Mouse (Mus musculus): ENCODE measurements around the gene Gm20518. TPM values are rescaled to one million over a fixed set of nuclear protein-coding genes. Genes with fewer than 3 reads are reported as not detected.

Gene Gm20518
- polyA plus RNA-seq, 1 experiment from 2014 or later, result not detected

DNA sequence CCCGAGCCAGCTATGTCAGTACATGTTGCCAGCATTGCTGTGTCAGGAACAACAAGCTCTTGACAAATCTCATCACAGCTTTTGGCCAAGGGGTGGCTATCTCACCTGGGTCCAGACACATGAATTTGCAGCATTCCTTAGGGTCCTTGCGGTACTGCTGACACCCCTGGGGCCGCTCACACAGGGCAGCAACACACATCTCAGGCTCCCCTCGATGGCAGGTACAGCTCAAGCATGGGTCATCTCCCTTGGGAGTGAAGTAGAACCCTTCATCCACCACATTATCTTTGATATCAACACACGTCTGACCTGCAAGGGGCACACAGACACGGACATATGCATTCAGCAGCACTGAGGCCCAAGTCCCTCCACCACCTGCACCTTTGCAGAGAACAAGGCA, 42.0 kb downstream of the Gm20518 start:
- no peaks in the 10 kb centered on the region for H3K9me3 ChIP-seq (ENCODE audit: control insufficient read depth, low read length)
- H3K4me2 ChIP-seq (replicated peaks; ENCODE audit: low read depth), result no peak overlapping the region
- H3K27ac ChIP-seq (replicated peaks), result no peak overlapping the region
- H3K36me3 ChIP-seq (ENCODE audit: control insufficient read depth, insufficient read depth, low read length), result peaks cover 33% of the 10 kb centered on the region
- H3K9ac ChIP-seq (ENCODE audit: low read length), result no peak overlapping the region
- H3K27me3 ChIP-seq (ENCODE audit: control insufficient read depth, insufficient read depth, low read length), result no peaks in the 10 kb centered on the region
- ATAC-seq (ENCODE audit: low FRiP score, low TSS enrichment) (no peak), DNase-seq (ENCODE audit: low spot score) (no peak)
- no peaks in the 10 kb centered on the region for H3K4me1 ChIP-seq (replicated peaks; ENCODE audit: control insufficient read depth, insufficient read depth)
- TF ChIP-seq EP300 (optimal IDR thresholded peaks at IDR 0.05) (no peak), CTCF (IDR thresholded peaks at IDR 0.05; ENCODE audit: low read depth) (no peak)
- H3K4me3 ChIP-seq (ENCODE audit: low read depth, low read length), result no peak overlapping the region
- 82% methylated on average over 6 of the region's 6 CpGs for WGBS

DNA sequence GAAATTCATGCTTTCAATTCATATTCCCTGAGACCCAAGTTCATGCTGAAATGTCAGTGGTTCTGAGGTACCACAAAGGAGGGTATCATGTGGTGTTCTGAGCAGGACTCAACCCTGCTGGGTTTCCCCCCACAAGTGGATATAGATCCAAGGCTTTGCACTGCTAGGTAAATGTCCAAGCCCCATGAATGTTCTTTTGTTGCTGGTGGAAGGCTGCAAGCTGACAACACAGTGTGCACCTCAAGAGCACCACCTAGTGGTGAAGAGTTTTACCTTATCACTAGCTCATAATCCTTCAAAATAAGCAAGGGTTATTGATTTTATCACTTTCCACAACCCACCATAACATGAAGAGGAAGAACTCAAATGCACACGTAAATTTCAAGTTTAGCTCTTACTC, 42.5 kb downstream of the Gm20518 start:
- TF ChIP-seq EP300 (optimal IDR thresholded peaks at IDR 0.05) (no peak), CTCF (IDR thresholded peaks at IDR 0.05; ENCODE audit: low read depth) (peak; percentile 86)
- DNase-seq (ENCODE audit: low spot score), result no peak
- H3K27ac ChIP-seq (replicated peaks), result no peak overlapping the region
- H3K4me2 ChIP-seq (replicated peaks; ENCODE audit: low read depth), result no peak overlapping the region
- H3K36me3 ChIP-seq (ENCODE audit: control insufficient read depth, insufficient read depth, low read length), result peaks cover 35% of the 10 kb centered on the region
- no peak overlapping the region for H3K9ac ChIP-seq (ENCODE audit: low read length)
- peak; percentile 40; the same call in 1 of the 2 replicates for ATAC-seq (ENCODE audit: low FRiP score, low TSS enrichment)
- no peaks in the 10 kb centered on the region for H3K27me3 ChIP-seq (ENCODE audit: control insufficient read depth, insufficient read depth, low read length)
- H3K4me3 ChIP-seq (ENCODE audit: low read depth, low read length), result no peak overlapping the region
- no peaks in the 10 kb centered on the region for H3K9me3 ChIP-seq (ENCODE audit: control insufficient read depth, low read length)
- H3K4me1 ChIP-seq (replicated peaks; ENCODE audit: control insufficient read depth, insufficient read depth), result no peaks in the 10 kb centered on the region
- WGBS, result 22% methylated on average over 1 of the region's 1 CpGs

DNA sequence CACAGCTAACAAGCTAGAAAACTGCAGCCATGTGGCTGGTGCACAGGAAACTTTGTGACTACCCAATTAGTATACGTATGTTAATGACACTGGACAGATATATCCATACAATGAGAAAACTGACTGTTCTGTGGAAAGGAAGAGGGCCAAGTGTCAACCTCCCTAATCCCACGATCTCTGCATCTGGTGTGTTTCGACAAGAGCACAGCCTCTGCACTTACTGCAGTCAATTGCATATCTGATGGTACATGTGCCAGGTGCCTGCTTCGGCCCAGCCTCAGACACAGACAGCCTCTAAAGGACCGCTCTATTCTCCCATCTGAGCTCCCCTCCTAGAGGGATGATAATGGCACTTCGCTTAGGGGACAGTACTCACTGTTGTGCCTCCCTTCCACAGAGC, 43.0 kb downstream of the Gm20518 start:
- Histone ChIP-seq H3K36me3 (ENCODE audit: control insufficient read depth, insufficient read depth, low read length) (peaks cover 35% of the 10 kb centered on the region), H3K4me1 (replicated peaks; ENCODE audit: control insufficient read depth, insufficient read depth) (no peaks in the 10 kb centered on the region), H3K4me3 (ENCODE audit: low read depth, low read length) (no peak overlapping the region), H3K4me2 (replicated peaks; ENCODE audit: low read depth) (no peak overlapping the region), H3K9ac (ENCODE audit: low read length) (no peak overlapping the region), H3K9me3 (ENCODE audit: control insufficient read depth, low read length) (no peaks in the 10 kb centered on the region), H3K27ac (replicated peaks) (no peak overlapping the region), H3K27me3 (ENCODE audit: control insufficient read depth, insufficient read depth, low read length) (no peaks in the 10 kb centered on the region)
- TF ChIP-seq EP300 (optimal IDR thresholded peaks at IDR 0.05) (no peak), CTCF (IDR thresholded peaks at IDR 0.05; ENCODE audit: low read depth) (no peak)
- 94% methylated on average over 6 of the region's 6 CpGs for WGBS
- DNase-seq (ENCODE audit: low spot score) (no peak), ATAC-seq (ENCODE audit: low FRiP score, low TSS enrichment) (no peak)

DNA sequence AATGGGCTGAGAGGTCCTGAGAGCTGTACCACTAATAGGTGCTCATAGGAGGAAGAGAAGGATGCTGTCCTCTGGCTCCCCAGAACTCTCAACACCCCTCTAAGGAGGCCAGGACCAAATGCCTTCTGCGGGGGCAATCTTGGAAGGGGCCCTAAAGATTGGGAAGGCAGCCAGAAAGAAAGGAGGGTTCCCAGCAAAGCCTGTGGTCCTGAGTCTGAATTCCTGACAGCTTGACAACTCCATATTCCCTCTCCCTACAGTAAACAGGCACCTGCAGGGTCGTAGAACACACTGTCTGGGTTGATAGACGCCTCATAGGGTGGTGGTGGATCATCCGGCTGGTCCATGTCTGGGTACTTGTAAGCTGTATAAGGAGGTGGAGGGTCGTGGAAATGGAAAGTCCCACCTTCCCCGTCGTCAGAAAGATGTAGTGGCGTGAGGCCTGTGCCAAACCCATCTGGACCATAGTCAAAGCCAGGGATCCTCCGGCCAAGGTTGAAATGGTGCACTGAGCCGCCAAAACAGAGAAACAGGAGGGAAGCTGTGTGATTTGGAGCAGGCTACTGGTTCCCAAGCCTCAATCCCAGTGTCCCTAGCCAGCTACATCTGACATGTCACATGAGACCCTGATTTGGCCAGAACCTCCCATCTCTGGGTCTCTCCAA, 47.6 kb downstream of the Gm20518 start:
- no peak overlapping the region for H3K4me2 ChIP-seq (replicated peaks; ENCODE audit: low read depth)
- H3K36me3 ChIP-seq (ENCODE audit: control insufficient read depth, insufficient read depth, low read length), result peaks cover 46% of the 10 kb centered on the region
- 87% methylated on average over 10 of the region's 10 CpGs for WGBS
- no peak overlapping the region for H3K27ac ChIP-seq (replicated peaks)
- H3K9me3 ChIP-seq (ENCODE audit: control insufficient read depth, low read length), result no peaks in the 10 kb centered on the region
- no peak overlapping the region for H3K9ac ChIP-seq (ENCODE audit: low read length)
- H3K4me3 ChIP-seq (ENCODE audit: low read depth, low read length), result no peak overlapping the region
- ATAC-seq (ENCODE audit: low FRiP score, low TSS enrichment), result no peak
- TF ChIP-seq EP300 (optimal IDR thresholded peaks at IDR 0.05), result no peak
- TF ChIP-seq CTCF (IDR thresholded peaks at IDR 0.05; ENCODE audit: low read depth), result no peak
- no peaks in the 10 kb centered on the region for H3K4me1 ChIP-seq (replicated peaks; ENCODE audit: control insufficient read depth, insufficient read depth)
- DNase-seq (ENCODE audit: low spot score), result no peak
- no peaks in the 10 kb centered on the region for H3K27me3 ChIP-seq (ENCODE audit: control insufficient read depth, insufficient read depth, low read length)

DNA sequence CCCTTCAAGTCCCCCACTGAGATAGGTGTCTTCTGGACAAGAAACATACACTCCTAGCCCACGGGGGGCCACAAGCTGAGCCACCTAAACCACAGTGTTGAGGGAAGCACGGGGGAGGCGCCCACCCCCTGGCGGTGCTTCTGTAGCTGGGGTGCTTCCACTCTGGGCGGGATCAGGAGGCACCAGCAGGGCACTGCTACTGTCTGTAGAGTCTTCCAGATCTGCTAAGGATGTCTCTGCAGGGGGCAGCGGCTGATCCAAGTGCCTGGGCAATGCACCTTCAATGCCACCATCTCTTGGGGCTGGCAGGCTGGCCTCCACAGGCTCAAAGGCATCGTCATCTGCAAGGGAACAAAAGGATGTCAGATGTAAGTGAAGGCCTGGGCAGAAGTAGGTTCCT, 49.0 kb downstream of the Gm20518 start:
- Histone ChIP-seq H3K27me3 (ENCODE audit: control insufficient read depth, insufficient read depth, low read length) (no peaks in the 10 kb centered on the region), H3K36me3 (ENCODE audit: control insufficient read depth, insufficient read depth, low read length) (peaks cover 40% of the 10 kb centered on the region), H3K27ac (replicated peaks) (no peak overlapping the region), H3K4me1 (replicated peaks; ENCODE audit: control insufficient read depth, insufficient read depth) (no peaks in the 10 kb centered on the region), H3K4me2 (replicated peaks; ENCODE audit: low read depth) (no peak overlapping the region), H3K9ac (ENCODE audit: low read length) (no peak overlapping the region), H3K9me3 (ENCODE audit: control insufficient read depth, low read length) (no peaks in the 10 kb centered on the region), H3K4me3 (ENCODE audit: low read depth, low read length) (no peak overlapping the region)
- DNase-seq (ENCODE audit: low spot score) (no peak), ATAC-seq (ENCODE audit: low FRiP score, low TSS enrichment) (no peak)
- WGBS, result 91% methylated on average over 7 of the region's 7 CpGs
- TF ChIP-seq CTCF (IDR thresholded peaks at IDR 0.05; ENCODE audit: low read depth) (no peak), EP300 (optimal IDR thresholded peaks at IDR 0.05) (no peak)

DNA sequence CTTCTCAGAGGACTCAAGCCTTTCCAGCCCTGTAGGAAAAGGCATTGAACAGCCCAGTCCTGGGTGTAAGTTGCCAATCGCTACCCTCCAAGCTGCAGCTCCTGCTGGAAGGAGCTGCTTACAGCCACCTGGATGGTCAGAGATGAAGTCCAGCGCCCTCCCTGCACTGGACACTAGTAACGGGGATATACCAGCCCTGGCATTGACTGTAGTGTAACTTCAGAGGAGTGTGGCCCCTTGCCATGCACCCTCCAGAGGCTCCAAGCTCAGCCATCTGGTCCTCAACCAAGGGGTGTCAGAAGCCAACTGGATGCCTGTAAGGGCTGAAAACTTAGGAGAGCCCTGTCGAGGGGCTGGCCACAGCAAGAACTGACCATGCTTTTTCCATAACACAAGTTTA, 51.5 kb downstream of the Gm20518 start:
- peaks cover 3% of the 10 kb centered on the region; the same call in 1 of the 2 replicates for H3K27me3 ChIP-seq (ENCODE audit: control insufficient read depth, insufficient read depth, low read length)
- DNase-seq (ENCODE audit: low spot score), result no peak
- no peaks in the 10 kb centered on the region for H3K4me1 ChIP-seq (replicated peaks; ENCODE audit: control insufficient read depth, insufficient read depth)
- no peak overlapping the region for H3K4me3 ChIP-seq (ENCODE audit: low read depth, low read length)
- TF ChIP-seq CTCF (IDR thresholded peaks at IDR 0.05; ENCODE audit: low read depth) (no peak), EP300 (optimal IDR thresholded peaks at IDR 0.05) (no peak)
- peaks cover 30% of the 10 kb centered on the region for H3K36me3 ChIP-seq (ENCODE audit: control insufficient read depth, insufficient read depth, low read length)
- no peak overlapping the region for H3K4me2 ChIP-seq (replicated peaks; ENCODE audit: low read depth)
- 84% methylated on average over 4 of the region's 4 CpGs for WGBS
- no peak overlapping the region for H3K9ac ChIP-seq (ENCODE audit: low read length)
- no peaks in the 10 kb centered on the region for H3K9me3 ChIP-seq (ENCODE audit: control insufficient read depth, low read length)
- ATAC-seq (ENCODE audit: low FRiP score, low TSS enrichment), result no peak
- H3K27ac ChIP-seq (replicated peaks), result no peak overlapping the region
